Mouse (Mus musculus) olfactory bulb, adult 2 months (tissue): Measurements from ENCODE around the gene Cacna1a.

Experiments used
- CTCF ChIP-seq: fragments of 200-500 bp; IDR thresholded peaks from 2 replicates; pipeline ENCODE4 v1.5.1; 2012; ENCODE audit warnings: low read depth, mild to moderate bottlenecking, low read length, moderate library complexity; ENCODE audit not compliant: insufficient read depth
- POLR2A ChIP-seq: fragments of 200-500 bp; IDR thresholded peaks from 2 replicates; pipeline ENCODE4 v1.6.1; 2012; ENCODE audit warnings: mild to moderate bottlenecking, low read depth, low read length, moderate library complexity; ENCODE audit not compliant: insufficient read depth

DNA sequence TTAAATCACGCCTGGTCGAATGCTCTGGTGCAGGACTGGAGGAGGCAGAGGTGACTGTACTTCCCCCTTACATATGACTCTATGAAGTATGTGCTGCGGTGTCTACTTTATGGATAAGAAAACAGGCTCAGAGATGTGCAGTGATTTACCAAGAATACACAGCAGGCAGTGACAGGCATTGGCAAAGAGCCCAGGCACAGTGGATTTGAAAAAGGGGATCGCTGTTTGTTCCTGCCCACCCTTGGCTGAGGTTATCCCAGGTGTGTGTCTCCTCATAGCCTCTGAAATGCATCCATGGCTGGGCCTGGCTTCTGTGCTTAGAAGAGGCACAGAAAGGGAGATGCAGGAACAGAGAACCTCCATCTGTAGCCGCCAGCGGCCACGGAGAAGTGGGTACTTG lies 42.7 kb upstream of the Cacna1a start:
- TF ChIP-seq POLR2A = no peak
- no peak for TF ChIP-seq CTCF
